Mouse (Mus musculus) CD4-positive, CD25-positive, alpha-beta regulatory T cell, adult 9 weeks (primary cell): Measurements from ENCODE around the gene Gm28308. TPM values are rescaled to one million over a fixed set of nuclear protein-coding genes. Genes with fewer than 3 reads are reported as not detected.

Experiments
- polyA plus RNA-seq: library from polyadenylated mRNA; unstranded; fragments of 100-300 nt; shearing (Covaris generic); gene quantifications from one replicate; pipeline ENCODE4 v1.2.1, GENCODE M21; 2017

Gm28308 gene
- not detected for polyA plus RNA-seq

DNA sequence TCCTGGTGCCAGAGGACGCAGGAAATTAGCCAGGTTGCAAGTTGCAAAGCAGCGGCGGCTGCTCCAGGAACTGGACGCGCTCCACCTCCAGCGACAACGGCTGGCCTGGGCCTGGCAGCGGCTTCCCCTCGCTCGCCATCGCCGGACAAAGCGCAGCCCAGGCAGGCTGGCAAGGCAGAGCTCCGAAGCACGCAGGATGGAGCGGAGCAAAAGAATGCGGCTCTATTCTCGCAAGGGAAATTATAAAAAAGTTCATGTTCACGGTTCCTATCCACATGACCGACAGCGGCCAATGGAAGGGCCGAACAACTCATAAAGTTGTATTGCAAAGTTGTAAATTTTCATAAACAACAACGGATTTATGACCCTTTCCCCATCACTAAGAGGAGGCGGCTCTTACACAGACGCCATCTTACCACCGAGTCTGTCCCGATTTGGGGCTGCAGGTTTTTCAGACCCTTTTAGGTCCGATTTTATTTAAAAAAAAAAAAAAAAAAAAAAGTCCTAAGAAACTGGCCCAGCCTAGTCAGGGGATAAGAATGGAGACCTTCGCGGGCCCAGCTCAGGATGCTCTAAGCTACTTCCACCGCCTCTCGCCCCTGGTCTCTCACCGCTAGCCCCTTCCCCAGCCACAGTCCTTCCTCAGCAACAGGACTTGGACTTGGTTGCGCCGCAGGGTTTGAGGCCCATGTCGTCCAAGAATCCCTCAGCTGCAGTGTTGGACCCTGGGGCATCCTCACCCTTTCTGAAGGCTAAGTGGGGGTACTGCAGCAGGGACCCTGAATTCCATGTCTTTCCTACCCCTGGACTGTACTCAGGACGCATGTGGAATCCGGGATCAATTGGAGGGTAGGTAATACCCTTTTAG lies at the start of gene Gm28308, which contains the start of gene Hoxa3:
Gene Gm28308 (minus strand): TSS at position 221 of the 868 bp plus-strand sequence.
Gene Hoxa3 (minus strand): TSS at position 218 of the 868 bp plus-strand sequence.

DNA sequence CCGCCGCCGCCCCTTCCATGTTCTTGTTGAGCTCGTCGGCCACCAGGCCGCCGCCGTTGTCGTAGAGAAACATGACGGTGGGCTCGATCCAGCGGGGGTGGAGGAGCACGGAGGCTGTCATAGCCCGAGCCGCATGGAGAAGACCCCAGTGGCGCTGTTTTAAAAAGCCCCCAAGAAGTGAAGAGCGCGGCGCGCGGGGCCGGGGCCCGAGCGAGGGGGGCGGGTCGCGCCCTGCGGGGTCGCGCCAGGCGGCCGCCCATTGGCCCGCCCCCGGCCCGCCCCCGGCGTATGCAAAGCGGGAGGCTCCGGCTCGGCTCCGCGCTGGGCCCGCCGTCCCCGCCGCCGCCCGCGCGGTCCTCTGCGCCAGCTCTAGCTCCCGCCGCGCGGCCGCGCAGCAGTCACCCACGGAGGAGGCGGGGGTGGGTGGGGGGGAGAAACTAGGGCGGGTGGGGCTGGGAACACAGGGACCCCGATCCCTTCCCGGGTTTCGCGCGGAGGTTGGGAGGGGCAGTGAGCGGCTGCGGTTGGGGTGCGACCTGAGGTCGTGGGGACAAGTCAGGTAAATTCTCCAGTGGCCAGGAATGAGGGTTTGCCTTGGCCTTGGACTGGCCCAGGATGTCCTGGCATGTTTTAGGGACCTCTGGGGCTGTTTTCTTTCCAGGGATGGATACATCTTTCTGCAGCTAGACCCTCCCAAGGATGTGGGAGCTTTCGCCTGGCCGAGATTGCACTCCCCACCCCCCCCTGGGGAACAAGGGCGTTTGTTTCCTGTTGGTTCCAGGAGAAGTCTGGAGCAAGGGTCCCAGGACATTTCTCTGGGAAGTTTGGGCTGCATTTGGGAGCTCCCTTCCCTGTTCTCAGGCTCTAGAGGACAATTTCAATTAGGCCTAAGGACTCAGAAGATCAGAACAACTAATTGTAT lies 47.8 kb upstream of the Gm28308 start, which contains the start of gene Hoxa13:
Gene Hoxa13 (minus strand): TSS at position 227 of the 922 bp plus-strand sequence.

DNA sequence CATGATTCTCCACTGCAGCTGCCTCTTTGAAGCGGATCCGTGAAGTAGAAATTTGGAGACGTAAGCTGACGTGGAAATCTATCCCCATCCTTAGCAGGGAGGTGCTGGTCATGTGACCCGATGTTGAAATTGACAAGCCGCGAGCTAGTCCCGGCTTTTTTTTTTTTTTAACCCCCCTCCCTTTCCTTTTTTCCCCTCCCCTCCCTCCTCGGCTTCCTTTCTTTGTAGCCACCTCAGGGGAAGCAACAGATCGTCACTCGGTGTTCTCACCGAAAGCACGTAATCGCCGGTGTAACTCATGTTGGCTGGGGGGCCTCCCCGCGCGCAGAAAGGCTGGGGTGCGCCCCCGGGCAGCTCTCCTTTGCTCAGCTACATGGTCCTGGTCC lies 32.6 kb upstream of the Gm28308 start, which contains the start of gene Hoxa11:
Gene Hoxa11 (minus strand): TSS at position 54 of the 386 bp plus-strand sequence.

DNA sequence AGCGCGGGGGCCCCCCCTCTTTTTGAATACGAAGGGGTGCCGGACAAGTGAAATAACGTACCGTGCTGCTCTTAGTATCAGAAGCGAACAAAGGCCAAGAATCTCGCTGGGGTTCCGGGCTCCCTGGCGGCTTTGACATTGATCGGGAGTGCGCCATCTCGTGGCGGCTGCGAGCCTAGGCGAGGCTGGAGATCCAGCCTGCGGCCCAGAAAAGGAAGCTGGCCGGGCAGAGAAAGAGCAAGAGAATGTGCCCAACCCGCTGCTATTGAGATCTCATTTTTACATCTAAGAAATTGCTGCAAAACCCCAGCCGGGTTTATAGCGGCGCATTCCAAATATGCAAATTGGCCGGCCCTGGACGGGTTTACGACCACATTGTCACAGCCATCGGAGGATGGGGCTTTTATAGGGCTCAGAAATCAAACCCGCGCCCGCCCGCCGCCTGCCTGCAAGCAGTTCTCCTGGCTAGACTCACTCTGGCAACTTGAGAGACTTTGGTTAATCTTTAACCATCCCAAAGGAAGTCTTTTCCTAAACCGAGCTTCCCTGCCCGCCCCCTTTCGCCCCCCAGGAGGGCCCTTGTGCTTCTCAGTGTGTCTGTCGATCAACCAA lies 27.4 kb upstream of the Gm28308 start, which contains the start of gene Hoxa10:
Gene Hoxa10 (minus strand): TSS at position 466 of the 612 bp plus-strand sequence.

DNA sequence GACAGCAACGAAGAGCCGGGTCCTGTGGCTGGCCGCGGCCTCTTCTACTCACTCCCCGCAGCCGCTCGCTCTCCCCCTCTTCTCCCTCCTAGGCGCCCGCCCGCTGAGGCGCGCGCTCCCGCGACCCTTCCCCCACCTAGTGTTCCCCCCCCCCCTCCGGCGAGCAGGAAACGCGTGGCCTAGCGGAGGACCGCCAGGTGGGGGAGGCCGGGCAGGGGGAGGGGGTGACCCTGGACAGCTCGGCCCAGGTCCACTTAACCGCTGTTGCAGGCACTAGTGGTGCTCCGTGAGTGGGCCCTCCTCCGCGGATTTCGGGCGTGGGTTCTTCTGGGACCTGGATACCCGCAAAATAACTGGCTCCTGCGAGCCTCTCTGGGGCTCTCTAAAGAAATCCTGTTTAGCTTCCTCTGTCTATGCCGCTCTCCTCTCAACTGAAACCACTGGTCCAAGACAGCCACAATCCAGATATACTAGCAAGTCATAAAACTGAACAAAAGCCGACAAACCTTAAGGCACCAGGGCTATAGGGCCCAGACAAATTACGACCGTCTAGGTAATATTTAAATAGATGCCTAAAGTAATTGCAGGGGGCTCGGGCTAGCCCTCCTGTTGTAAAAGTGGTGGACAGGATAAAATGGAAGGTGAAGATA lies 17.5 kb upstream of the Gm28308 start, which contains the start of gene Hoxa9:
Gene Hoxa9 (minus strand): TSS at position 574 of the 650 bp plus-strand sequence.

DNA sequence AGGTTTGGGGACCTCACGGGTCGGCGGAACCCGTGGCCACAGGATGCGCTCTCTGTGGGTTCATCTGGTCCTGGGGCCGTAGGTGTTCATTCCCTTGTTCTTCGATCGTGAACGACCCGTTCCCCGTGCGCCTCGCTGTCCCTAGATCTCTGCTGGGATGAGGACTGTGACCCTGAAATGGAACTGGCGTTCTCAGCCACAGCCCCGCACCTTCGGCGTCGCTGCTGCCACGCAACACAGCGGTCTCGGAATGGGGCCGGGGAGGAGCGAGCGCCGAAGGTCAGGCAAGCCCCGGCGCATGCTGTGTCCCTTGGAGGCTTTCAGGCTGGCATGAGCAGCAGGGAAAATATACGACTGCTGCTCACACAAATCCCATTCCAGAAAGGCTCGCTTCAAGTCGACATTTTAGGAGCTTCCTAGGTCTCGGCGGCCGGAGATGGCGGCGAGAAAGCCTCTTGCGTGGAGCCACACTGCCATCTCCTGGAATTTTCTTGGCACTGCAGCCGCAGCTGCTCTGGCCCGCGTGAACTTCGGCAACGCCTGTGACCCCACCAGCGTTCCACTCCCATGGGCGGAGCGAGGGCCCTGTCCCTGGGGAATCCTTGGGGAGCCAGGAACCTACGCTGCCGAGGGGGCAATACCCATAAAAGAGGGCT lies 8.3 kb upstream of the Gm28308 start, which contains the start of gene Hoxa7:
Gene Hoxa7 (minus strand): TSS at position 518 of the 656 bp plus-strand sequence.

DNA sequence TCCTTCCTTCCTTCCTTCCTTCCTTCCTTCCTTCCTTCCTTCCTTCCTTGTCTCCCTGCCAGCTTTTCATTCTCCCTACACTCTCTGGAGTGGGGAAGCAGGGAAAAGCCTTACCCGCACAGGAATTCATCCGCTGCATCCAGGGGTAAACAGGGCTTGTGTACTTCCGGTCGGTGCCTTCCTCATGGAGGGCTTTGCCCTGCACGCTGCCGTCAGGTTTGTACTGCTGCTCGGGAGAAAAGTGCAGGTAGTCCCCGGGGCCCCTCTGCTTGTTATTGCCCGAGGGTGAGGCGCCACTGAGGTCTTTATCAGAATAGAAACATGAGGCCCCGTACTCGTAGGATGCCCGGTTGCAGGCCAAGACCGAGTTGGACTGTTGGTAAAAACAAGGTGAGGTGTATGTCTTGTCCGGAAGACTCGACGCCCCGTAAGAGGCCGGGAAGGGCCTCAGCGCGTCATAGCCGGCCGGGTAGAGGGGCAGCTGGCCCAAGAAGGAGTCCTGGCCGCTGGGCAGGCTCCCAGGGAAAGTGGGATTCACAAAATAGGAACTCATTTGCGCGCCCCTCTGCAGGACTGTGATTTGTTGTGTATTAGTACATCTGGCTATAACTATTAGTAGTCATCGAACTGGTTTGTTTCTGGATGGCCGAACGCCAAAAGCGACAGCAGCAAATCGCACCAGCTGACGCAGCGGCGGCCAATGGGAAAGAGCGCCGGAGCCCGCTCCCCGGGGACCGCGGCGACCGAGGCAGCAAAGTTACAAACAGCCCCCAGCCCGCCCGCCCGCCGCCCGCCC lies 4.9 kb downstream of the Gm28308 start, which contains the start of gene Hoxa6:
Gene Hoxa6 (minus strand): TSS at position 651 of the 796 bp plus-strand sequence.

DNA sequence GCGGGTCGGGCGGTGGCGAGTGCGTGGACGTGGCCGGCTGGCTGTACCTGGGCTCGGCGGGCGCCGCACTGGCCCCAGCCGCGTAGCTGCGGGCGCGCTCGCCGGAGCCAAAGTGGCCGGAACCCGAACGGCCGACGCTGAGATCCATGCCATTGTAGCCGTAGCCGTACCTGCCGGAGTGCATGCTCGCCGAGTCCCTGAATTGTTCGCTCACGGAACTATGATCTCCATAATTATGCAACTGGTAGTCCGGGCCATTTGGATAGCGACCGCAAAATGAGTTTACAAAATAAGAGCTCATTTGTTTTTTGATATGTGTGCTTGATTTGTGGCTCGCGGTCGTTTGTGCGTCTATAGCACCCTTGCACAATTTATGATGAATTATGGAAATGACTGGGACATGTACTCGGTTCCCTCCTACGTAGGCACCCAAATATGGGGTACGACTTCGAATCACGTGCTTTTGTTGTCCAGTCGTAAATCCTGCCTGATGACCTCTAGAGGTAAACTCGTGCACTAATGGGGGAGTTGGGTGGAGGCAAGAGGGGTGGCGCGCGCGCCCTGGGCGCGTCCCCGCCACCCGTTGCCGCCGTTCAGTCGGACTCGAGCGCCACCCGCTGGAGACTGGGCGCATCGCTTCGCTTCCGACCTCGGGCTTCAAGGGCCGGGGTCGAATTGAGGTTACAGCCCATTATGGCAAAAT lies 8.9 kb downstream of the Gm28308 start, which contains the start of gene Hoxa5:
Gene Hoxa5 (minus strand): TSS at position 538 of the 703 bp plus-strand sequence.

DNA sequence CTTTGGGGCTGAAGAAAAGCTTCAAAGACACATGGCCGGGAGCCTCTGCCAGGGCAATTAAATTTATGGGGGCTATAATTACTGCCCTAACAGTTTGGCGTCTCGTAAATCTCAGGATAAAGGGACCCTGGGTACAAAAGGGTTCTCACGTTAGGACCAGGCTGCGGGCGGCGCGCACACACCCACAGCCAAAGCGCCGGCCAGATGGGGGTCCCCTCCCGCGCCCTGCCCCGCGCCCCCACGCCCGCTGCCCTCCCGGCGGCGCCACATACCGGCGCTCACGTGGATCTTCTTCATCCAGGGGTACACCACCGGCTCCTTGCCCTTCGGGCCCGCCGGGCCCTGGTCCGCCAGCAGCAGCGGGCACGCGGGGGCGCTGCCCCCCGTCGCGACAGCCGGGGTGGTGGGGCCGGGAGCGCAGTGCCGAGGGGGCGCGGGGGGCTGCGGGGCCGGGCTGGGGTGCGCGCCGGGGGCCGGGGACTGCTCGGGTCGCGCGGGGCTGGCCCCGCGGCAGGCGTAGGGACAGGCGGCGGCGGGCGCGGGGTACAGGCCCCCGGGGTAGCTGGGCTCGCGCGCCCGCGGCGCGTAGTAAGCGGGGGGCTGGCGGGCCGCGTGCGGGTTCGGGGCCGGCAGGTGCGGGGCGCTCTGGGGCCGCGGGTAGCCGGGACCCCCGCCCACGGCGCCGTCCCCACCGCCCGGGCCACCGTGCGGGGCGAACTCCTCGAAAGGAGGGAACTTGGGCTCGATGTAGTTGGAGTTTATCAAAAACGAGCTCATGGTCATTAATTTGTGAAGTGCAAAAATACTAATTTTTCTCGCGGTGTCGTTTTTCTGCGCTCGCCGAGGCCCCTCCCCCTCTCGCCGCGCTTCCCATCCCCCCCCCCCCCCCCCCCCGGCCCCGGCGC lies 22.0 kb downstream of the Gm28308 start, which contains the start of gene Hoxa4:
Gene Hoxa4 (minus strand): TSS at position 848 of the 905 bp plus-strand sequence.

DNA sequence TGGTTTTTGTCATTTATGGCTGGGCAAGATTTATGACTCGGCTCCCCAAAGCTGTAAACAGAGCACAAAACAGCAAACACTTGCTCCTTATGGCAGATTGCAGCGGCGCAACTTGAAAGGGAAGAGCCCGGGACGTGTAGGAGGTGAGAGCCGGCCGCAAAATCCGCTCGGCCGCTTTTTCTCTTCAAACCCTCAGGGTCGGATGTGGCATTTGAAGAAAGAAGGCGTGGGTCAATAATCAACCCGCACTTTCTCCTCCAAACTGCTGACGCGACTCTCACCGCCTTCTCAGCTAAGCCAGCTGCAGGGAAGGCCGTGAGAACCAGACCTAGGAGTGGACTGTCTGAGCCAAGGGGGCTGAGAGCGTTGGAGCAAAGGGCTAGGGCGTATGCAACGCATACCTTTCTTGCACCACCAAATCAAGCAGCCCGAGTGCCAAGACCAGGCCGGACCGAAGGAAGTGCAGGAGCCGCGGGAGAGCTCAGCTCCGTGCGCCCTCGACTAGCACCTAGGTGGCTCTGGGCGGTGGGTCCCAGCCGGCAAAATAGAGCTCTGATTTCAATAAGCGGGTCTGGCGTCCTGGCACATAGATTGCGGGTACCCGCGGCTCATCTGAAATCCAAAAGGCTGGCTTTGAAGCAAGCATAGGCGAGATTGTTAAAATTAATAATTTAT lies 35.9 kb downstream of the Gm28308 start, which contains the start of gene 5730596B20Rik:
Gene 5730596B20Rik (plus strand): TSS at position 438 of the 675 bp plus-strand sequence.

DNA sequence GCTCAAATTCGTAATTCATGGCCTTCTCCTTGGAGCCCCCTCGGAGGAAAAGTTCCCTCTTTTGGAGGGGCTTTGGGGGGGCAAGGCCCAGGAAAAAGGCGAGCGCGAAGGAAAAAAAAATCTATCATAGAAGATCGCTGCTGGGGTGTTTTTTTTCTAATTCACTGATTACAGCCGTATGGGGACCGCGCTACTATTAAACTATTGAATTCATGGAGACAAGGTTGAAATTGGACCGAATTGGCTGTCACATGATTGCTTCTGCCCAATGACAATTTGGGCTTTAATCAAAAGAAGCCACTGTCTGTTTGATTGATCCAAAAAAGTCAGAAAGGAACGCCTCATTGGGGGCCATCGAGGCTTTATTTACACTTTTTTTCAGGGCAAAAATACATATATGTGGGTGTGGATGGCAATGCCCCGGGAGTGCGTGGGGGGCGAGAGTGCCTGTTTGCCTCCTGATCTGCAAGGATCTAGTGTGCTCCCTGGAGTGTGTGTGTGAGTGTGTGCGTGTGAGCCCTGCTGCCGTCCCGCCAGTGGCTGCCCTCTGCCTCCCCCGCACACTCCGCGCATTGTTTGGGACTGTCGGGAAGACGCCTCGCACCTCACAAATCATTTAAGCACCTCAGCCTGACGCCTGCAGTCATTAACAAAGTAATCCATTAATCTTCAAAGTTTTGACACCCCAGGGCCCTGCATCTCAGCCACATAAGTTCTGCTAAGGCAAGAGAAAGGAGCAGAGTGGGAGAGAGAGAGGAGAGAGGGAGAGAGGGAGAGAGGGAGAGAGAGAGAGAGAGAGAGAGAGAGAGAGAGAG lies 48.3 kb downstream of the Gm28308 start, which contains the start of gene Hoxa2:
Gene Hoxa2 (minus strand): TSS at position 206 of the 815 bp plus-strand sequence.

DNA sequence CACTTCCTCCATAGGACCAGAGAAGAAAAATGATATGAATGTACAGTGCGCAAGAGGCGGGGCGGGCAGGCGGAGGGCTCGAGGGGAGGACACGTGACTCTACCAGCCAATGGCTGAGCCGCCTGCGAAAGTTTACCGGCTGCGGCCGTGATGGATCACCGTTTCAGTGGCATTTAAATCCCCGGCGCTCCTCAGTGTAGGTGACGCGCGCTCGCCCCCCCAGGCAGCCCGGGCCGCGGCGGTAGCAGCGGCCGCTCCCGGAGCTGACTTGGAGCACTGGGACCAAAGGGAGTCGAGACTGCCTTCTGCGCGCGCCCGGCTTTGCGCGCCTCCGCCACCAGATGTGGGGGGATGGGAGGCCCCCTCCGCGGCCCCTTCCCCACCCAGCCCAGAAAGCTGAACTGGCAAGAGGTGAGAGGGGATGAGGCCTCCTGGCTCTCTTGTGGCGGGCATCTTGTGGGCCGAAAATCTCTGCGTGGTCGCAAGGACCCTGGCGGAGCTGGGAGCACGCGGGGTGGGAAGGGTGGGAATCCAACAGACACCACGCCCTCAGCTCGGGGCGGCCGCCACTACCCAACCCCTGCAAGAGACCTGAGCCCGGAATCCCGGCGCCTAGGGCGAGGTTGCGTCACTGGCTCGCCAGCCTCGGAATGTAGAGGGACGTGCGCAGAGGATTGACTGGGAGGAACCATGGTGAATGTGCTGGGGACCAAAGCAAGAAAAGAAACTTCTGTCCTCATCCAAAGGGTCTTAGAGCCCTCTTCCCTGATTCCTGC lies 54.7 kb downstream of the Gm28308 start, which contains the start of gene Hoxa1:
Gene Hoxa1 (minus strand): TSS at position 42 of the 776 bp plus-strand sequence.

